Mouse (Mus musculus): ENCODE results near the gene Tnip1.

- TF ChIP-seq CTCF (IDR thresholded peaks at IDR 0.05; ENCODE audit: low read depth, low read length) (no peak), POLR2AphosphoS5 (IDR thresholded peaks at IDR 0.05; ENCODE audit: insufficient replicate concordance, low read depth, low read length) (no peak), TAL1 (conservative IDR thresholded peaks at IDR 0.05; ENCODE audit: low read depth, low read length) (no peak), GATA1 (IDR thresholded peaks at IDR 0.05; ENCODE audit: borderline replicate concordance, low read length) (no peak)
Measured at GRCm38 (mm10) chr11:54879922-54880321, 82.8 kb downstream of the Tnip1 start.

Measured in G1E (cell line).